ENCODE assay signal across 22 mouse cellular contexts in genomic region chr11:31883671-31884070, GRCm38 (mm10). TPM values are rescaled to one million over a fixed set of nuclear protein-coding genes. Genes with fewer than 3 reads are reported as not detected.
DNase-seq lines count a peak whose midpoint lies in the region; ATAC-seq lines count a peak whose summit lies in the region.
"Had no signal": no experiment of that assay in that cellular context is flagged by ENCODE, and none has a peak within 500 bp of the region (broad histone marks: within the 10 kb centered on the region; RNA-seq: fewer than 3 reads in every experiment).

No protein-coding gene starts in this region.

- 29% methylated on average over 1 of the region's 1 CpGs for WGBS in heart, embryonic 16.5 days
- WGBS in midbrain, embryonic 13.5 days, result 95% methylated on average over 1 of the region's 1 CpGs
- WGBS in midbrain, embryonic 11.5 days, result 79% methylated on average over 1 of the region's 1 CpGs
- WGBS in liver, embryonic 15.5 days (ENCODE audit: insufficient replicate concordance), result 54% methylated on average over 1 of the region's 1 CpGs
- WGBS in forebrain, embryonic 13.5 days, result 97% methylated on average over 1 of the region's 1 CpGs

- peak overlapping the region; percentile 17; the same call in 1 of the 2 replicates for H3K27ac ChIP-seq in heart, embryonic 16.5 days (ENCODE audit: low read length)
- H3K27ac ChIP-seq in midbrain, embryonic 13.5 days, result no peak overlapping the region
- H3K27ac ChIP-seq in midbrain, embryonic 11.5 days (ENCODE audit: low read depth, low read length), result no peak overlapping the region
- H3K27ac ChIP-seq in liver, embryonic 15.5 days (replicated peaks), result no peak overlapping the region
- no peak overlapping the region for H3K27ac ChIP-seq in forebrain, embryonic 13.5 days
- H3K27ac ChIP-seq: embryonic facial prominence, embryonic 10.5 days; hindbrain, embryonic 13.5 days; kidney, postnatal 0 days; limb, embryonic 15.5 days had no signal

- no peaks in the 10 kb centered on the region for H3K9me3 ChIP-seq in heart, embryonic 16.5 days (replicated peaks; ENCODE audit: control insufficient read depth, low read length)
- H3K9me3 ChIP-seq in midbrain, embryonic 13.5 days, result no peaks in the 10 kb centered on the region
- H3K9me3 ChIP-seq in midbrain, embryonic 11.5 days (ENCODE audit: control insufficient read depth, low read length), result no peaks in the 10 kb centered on the region
- no peaks in the 10 kb centered on the region for H3K9me3 ChIP-seq in liver, embryonic 15.5 days (replicated peaks)
- no peaks in the 10 kb centered on the region for H3K9me3 ChIP-seq in forebrain, embryonic 13.5 days (replicated peaks)
- H3K9me3 ChIP-seq: embryonic facial prominence, embryonic 10.5 days; hindbrain, embryonic 13.5 days; limb, embryonic 15.5 days had no signal

- no peak for ATAC-seq in heart, embryonic 16.5 days (replicated peaks; ENCODE audit: extremely low read depth, insufficient read depth, low FRiP score)
- no peak for ATAC-seq in midbrain, embryonic 13.5 days
- ATAC-seq in midbrain, embryonic 11.5 days (ENCODE audit: low FRiP score), result no peak
- ATAC-seq in liver, embryonic 15.5 days (ENCODE audit: insufficient read depth), result peak; percentile 73
- no peak for ATAC-seq in forebrain, embryonic 13.5 days
- ATAC-seq: activated CD4-positive, CD25-positive, alpha-beta regulatory T cell, adult 4 months had no signal

- no peaks in the 10 kb centered on the region for H3K36me3 ChIP-seq in heart, embryonic 16.5 days (ENCODE audit: control insufficient read depth, insufficient read depth)
- no peaks in the 10 kb centered on the region for H3K36me3 ChIP-seq in midbrain, embryonic 13.5 days
- no peaks in the 10 kb centered on the region for H3K36me3 ChIP-seq in midbrain, embryonic 11.5 days (ENCODE audit: control insufficient read depth, insufficient read depth, low read length)
- peaks cover 75% of the 10 kb centered on the region for H3K36me3 ChIP-seq in liver, embryonic 15.5 days (replicated peaks)
- no peaks in the 10 kb centered on the region for H3K36me3 ChIP-seq in forebrain, embryonic 13.5 days (ENCODE audit: poor library complexity, severe bottlenecking)
- H3K36me3 ChIP-seq: embryonic facial prominence, embryonic 10.5 days; hindbrain, embryonic 13.5 days; limb, embryonic 15.5 days had no signal

- H3K4me1 ChIP-seq in heart, embryonic 16.5 days (ENCODE audit: control insufficient read depth, insufficient read depth, low read length), result peaks cover 21% of the 10 kb centered on the region
- peaks cover 28% of the 10 kb centered on the region for H3K4me1 ChIP-seq in midbrain, embryonic 13.5 days (replicated peaks)
- no peaks in the 10 kb centered on the region for H3K4me1 ChIP-seq in midbrain, embryonic 11.5 days (ENCODE audit: control insufficient read depth, insufficient read depth, low read length)
- H3K4me1 ChIP-seq in liver, embryonic 15.5 days (replicated peaks), result peaks cover 64% of the 10 kb centered on the region
- no peaks in the 10 kb centered on the region for H3K4me1 ChIP-seq in forebrain, embryonic 13.5 days
- H3K4me1 ChIP-seq: embryonic facial prominence, embryonic 10.5 days had no signal

- 0 out of 2 replicates have a peak overlapping the region, but pooled peaks have one; percentile 21 for H3K9ac ChIP-seq in heart, embryonic 16.5 days (ENCODE audit: low read length)
- peak overlapping the region; percentile 28; the same call in 1 of the 2 replicates for H3K9ac ChIP-seq in midbrain, embryonic 13.5 days (replicated peaks)
- H3K9ac ChIP-seq in midbrain, embryonic 11.5 days (ENCODE audit: low read length), result no peak overlapping the region
- no peak overlapping the region for H3K9ac ChIP-seq in liver, embryonic 15.5 days
- H3K9ac ChIP-seq in forebrain, embryonic 13.5 days, result no peak overlapping the region
- H3K9ac ChIP-seq: hindbrain, embryonic 13.5 days; limb, embryonic 15.5 days had no signal

- intact Hi-C loops in heart, postnatal 14 days (cut with DNase I), result loop anchor here (2.0 kb wide), 1 partner anchor 15 kb away; no protein-coding TSS in a partner anchor

- H3K4me3 ChIP-seq in heart, embryonic 16.5 days (ENCODE audit: low read length), result no peak overlapping the region
- H3K4me3 ChIP-seq in midbrain, embryonic 13.5 days (replicated peaks), result no peak overlapping the region
- no peak overlapping the region for H3K4me3 ChIP-seq in midbrain, embryonic 11.5 days (ENCODE audit: low read depth, low read length)
- H3K4me3 ChIP-seq in liver, embryonic 15.5 days (replicated peaks), result no peak overlapping the region
- no peak overlapping the region for H3K4me3 ChIP-seq in forebrain, embryonic 13.5 days
- H3K4me3 ChIP-seq: embryonic facial prominence, embryonic 10.5 days; hindbrain, embryonic 13.5 days; limb, embryonic 15.5 days had no signal

- DNase-seq in heart, postnatal 14 days, result no peak
- no peak for DNase-seq in midbrain, embryonic 11.5 days (ENCODE audit: low spot score, missing footprints)
- DNase-seq in gastrocnemius, postnatal 4 days (ENCODE audit: low spot score in 2 of 2), result no peak
- DNase-seq: adrenal gland, adult 8-10 months; cerebellum, adult 11-12 months; cerebellum, postnatal 10 days; heart, adult 18-20 months; kidney, adult 11 months; left cerebral cortex, postnatal 4 days; lung, postnatal 10 days; right cerebral cortex, adult 18-20 months; thymus, adult 18-20 months; thymus, postnatal 4 days had no signal

- no peak overlapping the region for H3K4me2 ChIP-seq in heart, embryonic 16.5 days (ENCODE audit: low read depth, low read length)
- H3K4me2 ChIP-seq in midbrain, embryonic 13.5 days (replicated peaks), result no peak overlapping the region
- no peak overlapping the region for H3K4me2 ChIP-seq in midbrain, embryonic 11.5 days
- H3K4me2 ChIP-seq in liver, embryonic 15.5 days, result peak overlapping the region; percentile 1; the same call in 1 of the 2 replicates
- no peak overlapping the region for H3K4me2 ChIP-seq in forebrain, embryonic 13.5 days
- H3K4me2 ChIP-seq: hindbrain, embryonic 13.5 days; limb, embryonic 15.5 days had no signal

- no peaks in the 10 kb centered on the region for H3K27me3 ChIP-seq in heart, embryonic 16.5 days (ENCODE audit: control insufficient read depth, insufficient read depth, low read length)
- no peaks in the 10 kb centered on the region for H3K27me3 ChIP-seq in midbrain, embryonic 13.5 days
- H3K27me3 ChIP-seq in midbrain, embryonic 11.5 days (ENCODE audit: control insufficient read depth, insufficient read depth, low read length), result no peaks in the 10 kb centered on the region
- H3K27me3 ChIP-seq in liver, embryonic 15.5 days, result no peaks in the 10 kb centered on the region
- no peaks in the 10 kb centered on the region for H3K27me3 ChIP-seq in forebrain, embryonic 13.5 days
- H3K27me3 ChIP-seq: hindbrain, embryonic 13.5 days; limb, embryonic 15.5 days had no signal

RNA-seq across cellular contexts. Expression of gene Cpeb4, which starts 11.7 kb away (rescaled TPM):
- polyA plus RNA-seq in heart, embryonic 16.5 days (2015; fragmentation: Nextera tagmentation; extraction: Ambion mirVana), result 5.9 and 7.3 TPM in 2 replicates
- total RNA-seq in heart, postnatal 14 days (2021), result 10 to 100 TPM; 82.8 to 94.9 TPM
- 14.2 and 15.9 TPM in 2 replicates for polyA plus RNA-seq in midbrain, embryonic 13.5 days (2015; fragmentation: Nextera tagmentation; extraction: Ambion mirVana)
- 11.7 and 17.2 TPM in 2 replicates for polyA plus RNA-seq in midbrain, embryonic 11.5 days (2014; fragmentation: Nextera tagmentation; extraction: Ambion mirVana)
- polyA plus RNA-seq in liver, embryonic 15.5 days (2015; fragmentation: Nextera tagmentation; extraction: Ambion mirVana), result 19.0 and 19.1 TPM in 2 replicates
- total RNA-seq in gastrocnemius, postnatal 4 days (2021), result 10 to 100 TPM; 69.5 to 76.1 TPM
- polyA plus RNA-seq in forebrain, embryonic 13.5 days (2015; fragmentation: Nextera tagmentation; extraction: Ambion mirVana), result 10.4 and 12.4 TPM in 2 replicates

Comparison
In these comparisons a context has a peak if more than half of its experiments do, and no peak if none do; other contexts are left out.
1. H3K9ac ChIP-seq: peak in heart, embryonic 16.5 days (single experiment) and midbrain, embryonic 13.5 days (single experiment); none in midbrain, embryonic 11.5 days (single experiment), liver, embryonic 15.5 days (single experiment) and forebrain, embryonic 13.5 days (single experiment).